Mouse (Mus musculus): ENCODE results near the gene Npy1r. TPM values are rescaled to one million over a fixed set of nuclear protein-coding genes. Genes with fewer than 3 reads are reported as not detected.
A peak's percentile ranks its signal among the peaks of the same experiment; 100 is the strongest.

The Npy1r gene
- 1 to 10 TPM; 2.2 to 2.5 TPM for total RNA-seq (2021)
- long read RNA-seq, experiment 1, partial matches to known transcripts: 0 of 4 reads
- long read RNA-seq, experiment 1, other reads (novel, unspliced or antisense): 4 of 4 reads
- long read RNA-seq, experiment 2, partial matches to known transcripts: 0 of 1 reads
- long read RNA-seq, experiment 2, other reads (novel, unspliced or antisense): 0 of 1 reads

- peak; percentile 65 for DNase-seq
Measured at GRCm38 (mm10) chr8:66696970-66697843, at the start of gene Npy1r. Npy1r (plus strand) TSS chr8:66697192.

DNA sequence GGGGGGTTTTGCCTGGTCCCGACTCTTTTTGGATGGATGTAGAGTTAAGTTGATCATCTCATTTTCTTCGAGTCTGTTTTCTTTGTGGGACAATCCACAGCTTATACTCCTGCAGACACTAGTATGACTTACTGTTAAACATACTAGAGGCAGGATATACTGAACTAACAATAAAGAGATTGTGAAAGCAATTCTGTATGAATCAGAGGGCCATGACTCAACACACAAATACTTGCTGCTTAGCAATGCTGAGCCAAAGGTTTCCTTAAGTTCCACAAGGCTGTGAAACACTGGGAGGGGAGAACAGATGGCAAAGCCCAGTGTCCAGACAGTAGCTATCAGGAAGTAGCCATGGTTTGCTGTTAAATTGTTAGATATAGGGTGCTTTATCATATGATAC is 15.7 kb upstream of the Npy1r start:
- DNase-seq: no peak

- DNase-seq: peak; percentile 7
Measured at GRCm38 (mm10) chr8:66687511-66688329, 9.3 kb upstream of the Npy1r start, which contains the start of gene Npy5r. Npy5r (minus strand) TSS chr8:66688128.

DNA sequence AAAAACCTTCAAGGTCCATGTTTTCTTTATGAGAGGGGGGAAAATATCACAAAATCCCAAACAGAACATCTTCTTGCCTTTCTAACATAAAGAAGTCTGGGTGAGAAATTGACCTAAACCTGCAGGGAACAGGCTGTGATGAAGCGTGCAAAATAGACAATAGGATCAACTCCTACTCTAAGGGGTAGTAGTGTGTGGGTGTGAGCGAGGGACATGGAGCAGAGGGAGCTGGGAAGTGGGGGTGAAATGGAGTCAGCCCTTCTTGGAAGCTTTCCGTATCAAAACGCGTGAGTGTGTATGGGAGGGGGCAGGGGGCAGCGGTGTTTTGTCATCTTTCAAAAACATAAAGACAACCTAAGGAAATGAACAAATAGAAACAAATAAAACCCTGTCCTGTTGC is 8.6 kb upstream of the Npy1r start:
- DNase-seq: no peak

DNA sequence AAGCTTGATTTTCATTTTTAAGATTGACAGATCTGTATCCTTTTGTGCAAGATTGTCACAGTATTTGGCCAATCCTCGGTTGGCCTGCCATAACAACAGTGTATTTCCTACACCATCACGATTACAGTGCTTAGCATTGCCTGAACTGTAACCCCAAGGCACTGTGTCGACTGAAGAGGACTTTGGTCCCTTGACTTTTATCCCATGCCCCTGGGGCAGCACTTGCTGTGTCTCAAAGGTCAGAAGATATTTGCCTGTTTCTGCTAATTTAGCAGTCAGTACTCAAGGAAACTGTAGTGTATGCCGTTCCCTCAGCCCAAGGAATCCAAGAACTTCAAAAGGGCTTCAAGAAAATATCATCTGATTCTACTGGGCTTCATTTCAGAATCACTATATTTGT is 8.2 kb upstream of the Npy1r start:
- no peak for DNase-seq

DNA sequence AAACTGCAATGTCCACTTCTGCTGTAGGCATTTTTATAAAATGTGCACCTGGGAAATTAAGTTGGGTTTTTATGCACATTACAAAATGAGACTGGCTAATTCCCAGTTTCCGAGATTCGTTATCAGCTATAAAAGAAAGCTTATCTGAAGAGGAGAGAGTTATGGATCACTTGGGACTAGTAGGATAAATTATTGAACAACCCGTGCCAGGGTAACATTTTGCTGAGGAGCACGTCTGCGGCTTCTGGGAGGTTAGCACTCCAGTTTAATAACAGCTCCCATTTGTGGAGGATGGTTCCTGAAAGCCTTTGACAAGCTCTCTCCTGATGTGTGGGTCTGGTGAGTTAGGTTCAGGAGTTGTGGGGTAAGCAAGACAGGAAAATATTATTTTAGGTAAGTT is 6.6 kb upstream of the Npy1r start:
- no peak for DNase-seq

GRCm38 (mm10) chr8:66698011-66698410 is 1.0 kb downstream of the Npy1r start:
- DNase-seq: no peak

- DNase-seq: no peak
Measured at GRCm38 (mm10) chr8:66698782-66699181, 1.8 kb downstream of the Npy1r start.

- DNase-seq: no peak
Measured at GRCm38 (mm10) chr8:66714324-66714975, 17.5 kb downstream of the Npy1r start.

- no peak for DNase-seq
Measured at GRCm38 (mm10) chr8:66722835-66723234, 25.8 kb downstream of the Npy1r start.

- DNase-seq: no peak
Measured at GRCm38 (mm10) chr8:66729446-66729845, 32.5 kb downstream of the Npy1r start.

DNA sequence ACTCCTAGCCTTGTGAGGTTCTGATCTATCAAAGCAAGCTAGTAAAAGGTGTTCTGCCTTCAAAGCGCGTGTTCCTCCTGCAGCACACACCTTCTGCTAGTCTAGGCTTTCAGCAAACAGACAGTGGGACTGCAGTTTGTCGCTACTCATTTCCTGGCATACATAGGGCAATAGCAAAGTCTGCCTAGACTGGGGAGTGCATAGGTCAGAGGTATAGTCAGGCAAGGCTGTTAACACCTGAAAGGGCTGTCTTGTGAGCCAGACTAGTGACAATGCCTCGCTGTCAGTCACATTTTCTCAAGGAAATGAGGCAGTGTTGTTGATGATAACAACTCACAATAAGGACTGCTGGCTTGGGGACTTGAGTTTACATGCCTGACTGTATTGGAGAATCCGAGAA is 35.0 kb downstream of the Npy1r start:
- DNase-seq: no peak

DNA sequence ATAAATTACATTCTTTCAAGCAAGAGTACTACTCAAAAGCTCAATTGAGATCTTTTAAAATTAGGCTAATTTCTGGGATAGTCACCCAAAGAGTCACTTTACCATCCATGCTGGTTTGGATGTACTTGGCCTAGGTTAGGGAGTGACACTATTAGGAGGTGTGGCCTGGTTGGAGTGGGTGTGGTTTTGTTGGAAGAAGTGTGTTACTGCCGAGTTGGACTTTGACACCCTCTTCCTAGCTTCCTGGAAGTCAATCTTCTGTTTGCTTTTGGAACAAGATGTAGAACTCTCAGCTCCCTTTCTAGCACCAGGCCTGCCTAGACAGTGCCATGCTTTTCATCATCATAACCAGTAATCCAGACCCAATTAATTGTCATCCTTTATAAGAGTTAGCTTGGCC is 45.4 kb downstream of the Npy1r start:
- DNase-seq: no peak

DNA sequence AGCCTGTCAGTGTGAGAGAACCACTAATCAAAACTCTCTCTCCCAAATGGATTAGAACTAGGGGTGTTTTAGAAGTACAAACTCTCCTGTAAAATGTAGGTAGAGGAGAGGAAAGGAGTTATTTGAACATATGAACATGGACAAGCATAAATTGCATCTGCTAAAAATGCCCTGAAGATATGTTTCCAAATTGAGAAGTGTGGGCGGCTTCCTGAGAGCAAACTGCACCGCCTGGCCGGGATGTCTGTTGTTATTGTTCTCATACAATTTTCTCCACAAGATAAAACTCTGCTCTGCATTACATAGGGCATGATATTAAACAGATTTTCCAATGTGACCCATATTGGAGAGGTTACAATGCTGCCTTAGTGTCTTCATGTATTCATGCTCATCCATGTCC is 48.6 kb downstream of the Npy1r start:
- DNase-seq: no peak

DNA sequence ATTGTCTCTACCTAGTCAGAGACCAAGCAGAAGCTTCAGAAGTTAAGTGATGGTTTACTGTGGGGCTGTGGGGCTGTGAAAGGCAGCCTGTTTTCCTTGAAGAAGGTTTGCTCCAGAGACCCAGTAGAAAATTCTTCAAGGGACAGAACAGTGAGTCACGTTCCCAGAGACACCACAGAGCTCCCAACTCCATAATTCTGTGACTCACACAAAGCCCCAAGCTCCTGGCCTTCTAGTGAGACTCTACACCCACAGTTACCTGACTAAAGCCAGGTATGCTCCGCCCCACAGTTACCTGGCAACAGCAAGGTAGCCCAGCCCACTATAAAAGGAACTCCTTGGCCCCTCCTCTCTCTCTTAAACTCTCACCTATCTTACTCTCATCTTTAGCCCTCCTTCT is 54.6 kb downstream of the Npy1r start:
- DNase-seq: no peak

- no peak for DNase-seq
Measured at GRCm38 (mm10) chr8:66756161-66756560, 59.2 kb downstream of the Npy1r start.

Other genes starting within 250 kb of the Npy1r start
- gene Tma16, start 210.7 kb upstream of the Npy1r start, total RNA-seq (2021): 1 to 10 TPM; 7.4 to 8.5 TPM
- not detected for gene Tktl2, start 185.4 kb upstream of the Npy1r start, total RNA-seq (2021)
- gene Npy5r, start 9.1 kb upstream of the Npy1r start, total RNA-seq (2021): under 1 TPM in 1 of 2 experiments, not detected in 1; 0.15 TPM
- 10 to 100 TPM; 12.2 to 12.7 TPM for gene Naf1, start 163.0 kb downstream of the Npy1r start, total RNA-seq (2021)